Mouse (Mus musculus): ENCODE measurements around the gene Snrpa.

GRCm38 (mm10) chr7:27198355-27198754 is 2.3 kb upstream of the Snrpa start:
- TF ChIP-seq CTCF (IDR thresholded peaks at IDR 0.05; ENCODE audit: borderline replicate concordance, control insufficient read depth, extremely low read depth, insufficient read depth, low read length, poor library complexity) (no peak), POLR2A (IDR thresholded peaks at IDR 0.05; ENCODE audit: control insufficient read depth, extremely low read depth, insufficient read depth, low read length, poor library complexity) (no peak)

All from thymus, adult 2 months (tissue).